Mouse (Mus musculus) lung, postnatal 0 days (tissue): ENCODE measurements around the gene Uxt.

Experiments used
- CTCF ChIP-seq: IDR thresholded peaks from 2 replicates; pipeline ENCODE4 v1.5.1; 2016; ENCODE audit warnings: antibody characterized with exemption, mild to moderate bottlenecking
- EP300 ChIP-seq: IDR thresholded peaks from 2 replicates; pipeline ENCODE4 v1.6.1; 2016; ENCODE audit warnings: antibody characterized with exemption, mild to moderate bottlenecking, control low read depth

- TF ChIP-seq CTCF: no peak
- no peak for TF ChIP-seq EP300
Measured at GRCm38 (mm10) chrX:20921366-20921765, 40.5 kb downstream of the Uxt start.
